Mouse (Mus musculus) hindbrain, embryonic 11.5 days (tissue): ENCODE results near the gene Ccnb2. TPM values are rescaled to one million over a fixed set of nuclear protein-coding genes. Genes with fewer than 3 reads are reported as not detected.
"Not testable (repeated sequence)": the region's sequence is repeated elsewhere in the genome, so short reads cannot be mapped to it uniquely, and the experiment has no call there.

Source experiments
- ATAC-seq: fragments of 200-750 bp; cut with Nextera tagmentation; 2 replicates; pipeline ENCODE4 v1.8.0; 2017; ENCODE audit warnings: mild to moderate bottlenecking, moderate TSS enrichment, moderate library complexity; ENCODE audit not compliant: low FRiP score
- DNase-seq: peaks from one replicate; pipeline ENCODE4 v3.0.0-alpha.2; 2015; ENCODE audit warnings: low spot score
- H3K27ac ChIP-seq: fragments of 300-500 bp; sonication (generic); 2 replicates; pipeline ENCODE4 v1.5.1; 2014; ENCODE audit warnings: mild to moderate bottlenecking, low read depth, low read length
- H3K27me3 ChIP-seq: fragments of 300-500 bp; sonication (generic); 2 replicates; pipeline ENCODE4 v1.6.1; 2014; ENCODE audit warnings: mild to moderate bottlenecking, low read length, moderate library complexity, mixed read lengths; ENCODE audit not compliant: control insufficient read depth, insufficient read depth
- H3K36me3 ChIP-seq: fragments of 300-500 bp; sonication (generic); 2 replicates; pipeline ENCODE4 v1.6.1; 2014; ENCODE audit warnings: mild to moderate bottlenecking, low read length, moderate library complexity, mixed read lengths; ENCODE audit not compliant: control insufficient read depth, insufficient read depth
- H3K4me1 ChIP-seq: fragments of 300-500 bp; sonication (generic); replicated peaks from 2 replicates; pipeline ENCODE4 v1.6.1; 2014; ENCODE audit warnings: low read length, mixed read lengths; ENCODE audit not compliant: control insufficient read depth, insufficient read depth
- H3K4me2 ChIP-seq: fragments of 300-500 bp; sonication (generic); replicated peaks from 2 replicates; pipeline ENCODE4 v1.6.1; 2014; ENCODE audit warnings: mild to moderate bottlenecking, low read depth, low read length
- H3K4me3 ChIP-seq: fragments of 300-500 bp; sonication (generic); 2 replicates; pipeline ENCODE4 v1.5.1; 2014; ENCODE audit warnings: low read depth, low read length
- H3K9ac ChIP-seq: fragments of 300-500 bp; sonication (generic); 2 replicates; pipeline ENCODE4 v1.6.1; 2014; ENCODE audit warnings: low read depth, low read length
- H3K9me3 ChIP-seq: fragments of 300-500 bp; sonication (generic); 2 replicates; pipeline ENCODE4 v1.6.1; 2016; ENCODE audit warnings: low read length; ENCODE audit not compliant: control insufficient read depth
- WGBS: fragments of 180-500 bp; shearing (Covaris S2); extraction: QIAGEN DNeasy Blood & Tissue Kit; methylation state at CpG from one replicate; pipeline ENCODE4 v1.1.7; 2014; 5-methylcytosine and 5-hydroxymethylcytosine counted together
- polyA plus RNA-seq: library from polyadenylated mRNA; unstranded; fragments of >200 nt; fragmentation: Nextera tagmentation; extraction: Ambion mirVana; gene quantifications from 2 replicates; pipeline ENCODE4 v1.2.1, GENCODE M21; 2014

Gene Ccnb2
- 206 and 222 TPM in 2 replicates for polyA plus RNA-seq

- 4% methylated on average over 45 of the region's 45 CpGs for WGBS
- peak; percentile 94 for DNase-seq
- no peak within 1 kb of the TSS for H3K27ac ChIP-seq
Measured at GRCm38 (mm10) chr9:70421257-70422056, at the start of gene Ccnb2. Gene Ccnb2, minus strand, starts transcription at chr9:70421547.

GRCm38 (mm10) chr9:70463091-70463490, 41.7 kb upstream of the Ccnb2 start:
- ATAC-seq: not testable (repeated sequence)

More at GRCm38 (mm10) chr9:70421257-70422056, at the start of gene Ccnb2:
- Histone ChIP-seq H3K4me3 (peak within 1 kb of the TSS; percentile 68), H3K4me1 (no peaks in the 10 kb centered on the region), H3K27me3 (no peaks in the 10 kb centered on the region), H3K4me2 (peak within 1 kb of the TSS; percentile 82), H3K36me3 (no peaks in the 10 kb centered on the region), H3K9ac (peak within 1 kb of the TSS; percentile 79), H3K9me3 (no peaks in the 10 kb centered on the region)
- ATAC-seq: peak; percentile 96

GRCm38 (mm10) chr9:70452371-70452770, 31.0 kb upstream of the Ccnb2 start:
- Histone ChIP-seq H3K4me3 (no peak overlapping the region), H3K36me3 (peaks cover 8% of the 10 kb centered on the region), H3K4me2 (no peak overlapping the region), H3K27ac (no peak overlapping the region), H3K4me1 (no peaks in the 10 kb centered on the region), H3K9ac (no peak overlapping the region), H3K9me3 (no peaks in the 10 kb centered on the region), H3K27me3 (no peaks in the 10 kb centered on the region)
- ATAC-seq: no peak
- DNase-seq: no peak
- 94% methylated on average over 2 of the region's 2 CpGs for WGBS

More at GRCm38 (mm10) chr9:70463091-70463490, 41.7 kb upstream of the Ccnb2 start:
- not testable (repeated sequence) for DNase-seq, H3K27me3 ChIP-seq, H3K4me3 ChIP-seq, H3K4me1 ChIP-seq, H3K4me2 ChIP-seq, H3K36me3 ChIP-seq, H3K9ac ChIP-seq, H3K27ac ChIP-seq, H3K9me3 ChIP-seq
- WGBS: 97% methylated on average over 11 of the region's 13 CpGs

GRCm38 (mm10) chr9:70449072-70449471, 27.7 kb upstream of the Ccnb2 start:
- H3K4me1 ChIP-seq: no peaks in the 10 kb centered on the region
- no peak overlapping the region for H3K4me3 ChIP-seq
- ATAC-seq (no peak), DNase-seq (no peak)
- H3K9me3 ChIP-seq: no peaks in the 10 kb centered on the region
- no peak overlapping the region for H3K9ac ChIP-seq
- no peak overlapping the region for H3K27ac ChIP-seq
- H3K4me2 ChIP-seq: no peak overlapping the region
- peaks cover 8% of the 10 kb centered on the region for H3K36me3 ChIP-seq
- 96% methylated on average over 5 of the region's 5 CpGs for WGBS
- H3K27me3 ChIP-seq: no peaks in the 10 kb centered on the region

- 95% methylated on average over 4 of the region's 4 CpGs for WGBS
- H3K36me3 ChIP-seq: 0 out of 2 replicates have a peak, but pooled peaks cover 2% of the 10 kb centered on the region
- H3K9ac ChIP-seq: no peak overlapping the region
- H3K4me1 ChIP-seq: no peaks in the 10 kb centered on the region
- no peak overlapping the region for H3K27ac ChIP-seq
- ATAC-seq: no peak
- no peak for DNase-seq
- H3K27me3 ChIP-seq: no peaks in the 10 kb centered on the region
- H3K4me3 ChIP-seq: no peak overlapping the region
- H3K4me2 ChIP-seq: no peak overlapping the region
- H3K9me3 ChIP-seq: no peaks in the 10 kb centered on the region
Measured at GRCm38 (mm10) chr9:70439959-70440358, 18.6 kb upstream of the Ccnb2 start.

- no peak overlapping the region for H3K9ac ChIP-seq
Measured at GRCm38 (mm10) chr9:70422661-70423060, 1.3 kb upstream of the Ccnb2 start.

GRCm38 (mm10) chr9:70416412-70416811, 4.9 kb downstream of the Ccnb2 start:
- Histone ChIP-seq H3K27me3 (no peaks in the 10 kb centered on the region), H3K4me3 (no peak overlapping the region), H3K36me3 (peaks cover 2% of the 10 kb centered on the region), H3K4me1 (no peaks in the 10 kb centered on the region), H3K9me3 (no peaks in the 10 kb centered on the region), H3K27ac (no peak overlapping the region), H3K9ac (no peak overlapping the region), H3K4me2 (no peak overlapping the region)
- ATAC-seq: no peak
- DNase-seq: no peak
- 90% methylated on average over 3 of the region's 3 CpGs for WGBS

More at GRCm38 (mm10) chr9:70422661-70423060, 1.3 kb upstream of the Ccnb2 start:
- Histone ChIP-seq H3K4me2 (no peak overlapping the region), H3K4me1 (no peaks in the 10 kb centered on the region), H3K36me3 (no peaks in the 10 kb centered on the region), H3K9me3 (no peaks in the 10 kb centered on the region), H3K27ac (no peak overlapping the region), H3K27me3 (no peaks in the 10 kb centered on the region), H3K4me3 (no peak overlapping the region)
- 99% methylated on average over 2 of the region's 2 CpGs for WGBS
- no peak for ATAC-seq
- no peak for DNase-seq

- peaks cover 12% of the 10 kb centered on the region for H3K36me3 ChIP-seq
Measured at GRCm38 (mm10) chr9:70413038-70413437, 8.3 kb downstream of the Ccnb2 start.

GRCm38 (mm10) chr9:70410668-70411067, 10.7 kb downstream of the Ccnb2 start:
- no peak overlapping the region for H3K9ac ChIP-seq
- no peak overlapping the region for H3K4me2 ChIP-seq
- H3K4me3 ChIP-seq: no peak overlapping the region
- no peaks in the 10 kb centered on the region for H3K27me3 ChIP-seq
- DNase-seq (no peak), ATAC-seq (no peak)
- no peak overlapping the region for H3K27ac ChIP-seq
- no peaks in the 10 kb centered on the region for H3K4me1 ChIP-seq
- WGBS: 75% methylated on average over 11 of the region's 11 CpGs
- H3K36me3 ChIP-seq: peaks cover 15% of the 10 kb centered on the region
- H3K9me3 ChIP-seq: no peaks in the 10 kb centered on the region

More at GRCm38 (mm10) chr9:70413038-70413437, 8.3 kb downstream of the Ccnb2 start:
- ATAC-seq: no peak
- H3K4me2 ChIP-seq: no peak overlapping the region
- H3K9ac ChIP-seq: no peak overlapping the region
- H3K27ac ChIP-seq: no peak overlapping the region
- DNase-seq: no peak
- no peaks in the 10 kb centered on the region for H3K27me3 ChIP-seq
- WGBS: 94% methylated on average over 7 of the region's 7 CpGs
- no peak overlapping the region for H3K4me3 ChIP-seq
- no peaks in the 10 kb centered on the region for H3K4me1 ChIP-seq
- no peaks in the 10 kb centered on the region for H3K9me3 ChIP-seq
